Mouse (Mus musculus) CH12F3 (cell line): ENCODE data around the gene Crybb2.

Experiments used
- in situ Hi-C: fragments of 300-500 bp; cut with MboI; formaldehyde crosslinking; loops from 2 replicates; pipeline ENCODE4 v1.14.3; 2020; ENCODE audit warnings: low sequenced_read_pairs

Gene Crybb2

DNA sequence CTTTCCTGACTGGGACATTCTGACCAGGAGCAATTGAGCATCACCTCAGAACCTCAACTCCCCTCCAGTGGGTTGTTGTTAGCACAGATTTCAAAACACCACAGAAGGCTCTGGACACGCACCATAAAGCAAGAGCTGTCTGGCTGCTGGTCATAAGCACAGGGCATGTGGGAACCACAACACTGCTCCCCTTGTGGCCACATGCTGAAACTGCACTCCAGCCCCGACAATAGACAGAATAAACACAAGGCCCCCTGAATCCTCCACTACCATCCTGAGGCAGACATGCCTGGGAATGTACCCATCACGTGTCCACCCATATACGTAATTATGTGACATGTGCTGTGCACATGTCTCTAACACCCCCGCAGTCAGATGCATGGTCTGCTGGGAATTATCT lies 21.2 kb upstream of the Crybb2 start:
- in situ Hi-C loops = no loop called here

DNA sequence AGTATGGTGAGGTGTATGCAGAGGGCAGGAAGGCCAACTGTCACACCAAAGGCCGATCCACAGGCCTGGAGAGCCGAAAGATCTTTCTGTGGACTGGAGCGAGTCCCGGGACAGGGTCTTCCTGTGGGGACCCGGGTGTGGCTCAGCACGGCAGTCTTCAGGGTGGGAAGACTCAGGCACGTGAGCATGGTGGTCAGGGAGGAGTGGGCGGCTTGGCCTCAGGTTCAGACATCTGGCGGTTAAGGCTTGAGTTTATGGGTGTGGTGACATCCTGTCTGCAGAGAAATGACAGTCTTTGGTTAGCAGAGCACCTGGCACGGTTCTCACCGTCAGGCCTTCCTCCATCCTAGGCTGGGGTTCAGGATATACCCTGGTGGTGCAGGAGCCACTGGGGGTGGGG lies 20.8 kb upstream of the Crybb2 start:
- in situ Hi-C loops = no loop called here

DNA sequence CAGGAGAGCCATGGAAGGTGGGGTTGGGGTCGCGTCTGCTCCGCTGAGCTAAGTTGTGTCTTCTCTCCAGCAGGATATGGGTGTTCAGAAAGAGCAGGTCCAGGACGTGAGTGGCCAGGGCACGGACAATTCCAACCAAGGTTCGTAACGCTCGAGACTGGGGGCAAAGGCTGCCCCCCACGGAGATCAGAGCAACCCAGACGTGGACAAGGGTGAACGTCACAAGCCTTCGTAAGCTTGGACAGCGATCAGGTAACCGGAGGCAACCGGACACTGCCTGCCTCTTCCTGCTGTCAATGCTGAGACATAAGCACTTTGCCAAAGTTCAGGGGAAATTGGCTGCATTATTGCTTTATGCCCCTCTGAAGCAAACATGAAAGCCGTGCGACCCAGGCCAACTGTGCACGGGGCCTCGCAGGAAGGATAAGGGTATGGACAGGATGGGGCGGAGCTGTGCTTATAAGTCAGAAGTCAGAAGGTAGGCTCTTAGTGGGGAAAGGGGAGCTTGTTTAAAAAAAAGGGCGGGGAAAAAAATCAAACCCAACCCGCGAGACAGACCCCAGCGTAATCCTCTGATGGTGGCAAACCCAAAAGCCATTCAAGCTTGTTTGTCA lies 20.3 kb upstream of the Crybb2 start:
- in situ Hi-C loops = no loop called here

DNA sequence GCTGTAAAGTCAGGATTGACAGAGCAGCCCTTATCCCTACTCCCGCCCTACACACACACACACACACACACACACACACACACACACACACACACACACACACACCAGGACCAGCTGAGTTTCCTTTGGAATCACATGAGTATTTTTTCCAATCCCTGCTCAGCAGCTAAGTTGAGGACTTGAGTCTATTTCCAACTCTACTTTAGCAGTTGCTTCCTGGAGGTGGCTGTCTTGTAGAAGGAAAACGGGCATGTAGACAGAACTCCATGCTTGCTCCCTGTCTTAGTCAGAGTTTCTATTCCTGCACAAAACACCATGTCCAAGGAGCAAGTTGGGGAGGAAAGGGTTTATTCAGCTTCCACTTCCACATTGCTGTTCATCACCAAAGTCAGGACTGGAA lies 17.5 kb upstream of the Crybb2 start:
- in situ Hi-C loops = no loop called here

DNA sequence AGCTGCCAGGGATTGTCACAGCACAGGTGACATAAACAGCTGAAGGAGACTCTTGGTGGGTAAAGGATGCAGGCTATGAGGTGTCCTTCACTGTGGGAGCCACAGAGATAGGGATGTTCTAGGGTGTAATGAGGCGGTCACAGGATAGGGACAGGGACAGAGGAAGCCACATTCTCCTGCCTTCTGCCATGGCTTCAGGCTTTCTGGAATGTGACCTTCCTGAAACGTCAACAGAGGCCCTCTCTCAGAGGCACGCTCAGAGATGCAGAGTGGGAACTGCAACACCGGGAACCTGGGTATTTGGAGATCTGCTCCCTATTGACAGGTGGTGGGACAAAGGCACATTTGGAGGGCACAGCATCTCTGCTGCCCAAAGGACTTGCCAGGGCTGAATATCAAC lies 17.1 kb upstream of the Crybb2 start:
- in situ Hi-C loops = no loop called here

DNA sequence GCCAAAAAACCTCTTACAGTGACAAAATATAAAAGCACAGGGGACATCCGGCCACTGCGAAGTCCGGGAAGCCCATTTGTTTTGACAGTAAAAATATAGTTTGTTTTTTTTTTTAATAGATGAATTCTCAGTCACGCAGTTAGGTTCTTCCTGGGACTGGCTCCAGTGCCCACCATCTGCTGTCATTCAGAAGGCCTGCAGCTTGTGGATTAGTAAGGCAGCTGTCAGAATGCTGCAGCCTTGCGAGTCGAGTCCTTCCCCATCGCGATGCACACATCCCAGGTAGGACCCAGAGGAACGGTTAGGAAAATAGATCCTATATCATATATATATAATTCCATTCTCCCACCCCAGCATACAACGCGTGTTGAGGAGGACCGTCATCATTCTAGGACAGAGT lies 16.5 kb upstream of the Crybb2 start:
- in situ Hi-C loops = no loop called here

DNA sequence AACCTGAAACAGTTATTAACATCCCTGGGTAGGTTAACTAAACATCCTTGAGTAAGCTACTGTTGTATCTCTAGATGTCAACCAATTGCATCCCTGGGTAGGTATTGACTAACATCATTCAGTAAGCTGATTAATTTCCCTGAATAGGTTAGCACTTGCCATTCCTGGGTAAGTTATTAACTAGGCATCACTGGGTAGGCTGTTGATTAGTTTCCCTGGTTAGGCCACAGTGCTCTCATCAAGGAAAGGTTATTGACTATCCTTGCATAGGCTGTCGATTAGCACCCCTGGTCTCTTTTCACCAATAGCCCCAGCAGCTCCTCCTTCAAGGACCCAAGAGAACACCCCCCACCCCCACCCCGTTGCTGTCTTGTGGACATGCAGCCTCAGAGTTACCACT lies 16.0 kb upstream of the Crybb2 start:
- in situ Hi-C loops = no loop called here

DNA sequence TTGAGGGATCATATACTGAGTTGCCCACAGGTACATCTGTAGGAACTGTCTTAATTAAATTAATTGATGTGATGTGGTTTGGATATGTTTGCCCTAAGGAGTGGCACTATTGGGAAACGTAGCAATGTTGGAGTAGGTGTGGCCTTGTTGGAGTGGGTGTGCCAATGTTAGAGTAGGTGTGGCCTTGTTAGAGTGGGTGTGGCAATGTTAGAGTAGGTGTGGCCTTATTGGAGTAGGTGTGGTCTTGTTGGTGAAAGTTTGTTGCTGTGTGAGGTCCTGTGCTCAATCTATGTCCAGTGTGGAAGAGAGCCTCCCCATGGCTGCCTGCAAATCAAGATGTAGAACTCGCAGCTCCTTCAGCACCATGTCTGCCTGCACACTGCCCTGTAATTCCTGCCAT lies 14.4 kb upstream of the Crybb2 start:
- in situ Hi-C loops = no loop called here

DNA sequence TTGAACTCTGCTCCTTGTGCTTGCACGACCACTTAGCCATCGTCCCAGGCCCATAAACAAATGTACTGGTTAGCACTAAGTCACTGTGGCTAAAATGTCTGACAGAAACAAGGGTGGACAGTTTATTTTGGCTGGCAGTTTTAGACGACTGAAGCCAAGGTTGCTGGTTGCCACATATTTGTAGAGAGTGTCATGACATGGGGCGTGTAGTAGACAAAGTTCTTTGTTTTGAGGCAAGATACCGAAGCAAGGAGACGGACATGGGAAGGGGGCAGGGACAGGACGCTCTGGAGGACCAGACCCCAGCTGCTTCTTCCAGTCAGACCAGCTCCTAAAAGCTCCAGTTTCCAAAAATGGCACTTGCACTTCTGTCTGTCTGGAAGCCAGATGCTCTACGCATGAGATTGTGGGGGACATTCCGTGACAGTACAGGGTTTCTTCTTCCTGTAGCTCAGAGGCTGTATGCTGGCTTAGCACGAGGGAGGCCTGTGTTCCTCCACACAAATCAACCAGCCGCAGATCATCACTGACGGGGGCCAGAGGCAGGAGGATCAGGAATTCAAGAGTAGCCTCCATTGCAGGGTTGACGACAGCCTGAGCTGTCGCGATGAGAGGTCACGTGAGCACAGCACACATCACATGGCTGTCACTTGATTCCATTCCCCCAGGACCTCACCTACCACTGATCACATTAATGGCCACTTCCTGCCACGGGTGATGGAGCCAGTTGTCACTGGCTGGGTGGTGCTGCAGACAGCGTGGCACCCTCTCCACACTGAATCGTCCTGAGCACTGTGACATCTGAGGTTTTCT lies 12.6 kb upstream of the Crybb2 start:
- in situ Hi-C loops = no loop called here

DNA sequence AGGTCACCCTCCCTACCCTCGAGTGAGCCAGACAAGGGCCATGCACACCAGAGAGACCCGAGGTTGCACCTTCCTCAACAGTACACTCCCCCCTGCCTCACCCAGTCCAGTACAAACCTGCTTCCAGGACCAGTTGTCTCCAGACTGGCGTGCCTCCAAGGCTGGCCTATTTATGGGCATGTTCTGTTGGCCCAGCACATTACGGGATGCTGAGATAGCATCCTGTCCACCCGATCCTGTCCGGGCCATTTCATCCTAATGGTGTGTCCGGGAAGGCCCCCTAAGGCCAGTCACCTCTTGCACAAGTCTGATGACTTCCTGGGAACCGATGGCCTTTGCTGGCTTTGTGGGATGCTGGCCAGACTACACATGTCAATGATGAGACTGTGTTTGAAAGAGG lies 11.5 kb upstream of the Crybb2 start, which contains the start of gene Crybb3:
TSS of gene Crybb3 (minus strand) at position 146 of the 400 bp plus-strand sequence.
- in situ Hi-C loops = no loop called here

DNA sequence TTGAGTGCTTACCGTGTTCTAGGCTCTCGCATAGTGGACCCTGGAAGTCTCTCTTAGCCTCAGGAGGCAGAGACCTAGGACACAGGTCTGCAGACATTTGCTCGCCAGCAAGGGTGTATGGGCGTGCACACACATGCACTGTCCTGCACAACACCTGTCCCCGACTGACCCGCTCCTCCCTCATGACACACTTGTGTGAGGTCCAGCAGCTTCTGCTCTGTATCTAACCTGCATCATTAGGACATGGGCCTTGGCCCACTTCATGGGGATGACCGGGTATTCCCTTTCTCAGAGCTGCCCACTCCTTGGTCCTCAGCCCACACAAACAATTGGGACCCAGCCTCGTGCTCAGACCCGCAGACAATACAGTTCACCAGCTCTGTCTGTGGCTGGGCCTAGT lies 11.1 kb upstream of the Crybb2 start:
- in situ Hi-C loops = no loop called here

DNA sequence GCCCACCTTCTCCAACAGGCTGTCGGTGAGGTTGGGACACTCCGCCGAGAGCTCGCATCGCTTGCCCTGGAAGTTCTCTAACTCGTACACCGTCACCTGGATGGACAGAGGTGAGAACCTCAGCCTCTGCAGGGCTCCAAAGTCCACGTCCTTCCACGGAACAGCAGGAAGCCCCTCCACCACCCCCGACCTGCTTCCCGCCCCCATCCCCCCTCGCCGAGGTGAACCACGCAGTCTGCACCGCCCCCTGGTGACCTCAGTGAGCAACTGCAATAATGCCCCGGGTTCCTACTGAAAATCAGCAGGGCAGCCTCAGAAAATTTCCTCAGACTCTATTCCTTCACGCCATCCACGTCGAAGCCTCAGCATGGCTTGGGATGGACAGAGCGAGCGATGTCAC lies 9.9 kb upstream of the Crybb2 start:
- in situ Hi-C loops = no loop called here

DNA sequence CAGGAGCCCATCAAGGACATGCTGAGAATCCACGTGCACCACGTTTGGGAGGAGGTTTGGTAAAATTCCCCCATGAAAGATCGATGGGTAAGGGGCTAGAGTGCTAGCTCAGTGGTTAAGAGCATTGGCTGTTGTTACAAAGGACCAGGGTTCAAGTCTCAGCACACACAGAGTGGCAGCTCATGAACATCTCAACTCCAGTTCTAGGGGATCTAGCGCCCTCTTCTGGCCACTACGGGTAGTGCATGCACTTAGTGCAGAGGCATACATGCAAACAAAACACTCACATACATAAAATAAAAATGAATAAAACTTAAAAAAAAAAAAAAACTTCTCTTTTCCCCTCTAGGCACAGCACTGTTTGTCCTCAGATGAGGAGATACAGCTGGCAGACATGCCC lies 8.8 kb upstream of the Crybb2 start:
- in situ Hi-C loops = no loop called here

DNA sequence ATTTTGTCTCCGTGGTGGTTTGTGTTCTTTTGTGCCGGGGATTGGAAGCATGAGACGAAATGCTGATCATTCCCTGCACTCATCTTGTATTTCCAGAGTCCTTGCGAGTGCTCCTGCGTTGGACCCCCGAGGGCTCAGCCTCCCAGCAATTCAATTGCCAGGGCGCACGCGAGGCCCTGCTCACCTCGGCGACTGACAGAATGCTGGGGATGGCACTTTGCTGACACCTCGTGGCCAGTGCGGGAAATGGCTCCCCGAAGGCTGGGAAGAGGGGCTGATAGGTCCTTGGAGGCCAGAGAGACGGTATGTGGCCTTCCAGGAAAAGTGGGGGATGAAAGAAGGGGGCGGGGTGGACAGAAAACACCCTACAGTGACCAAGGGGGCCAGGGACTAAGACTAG lies 15.6 kb downstream of the Crybb2 start:
- in situ Hi-C loops = loop anchor here (10.0 to 25.0 kb wide), 2 partner anchors 610 to 842 kb away; partner anchors contain the start of gene Gm6588

DNA sequence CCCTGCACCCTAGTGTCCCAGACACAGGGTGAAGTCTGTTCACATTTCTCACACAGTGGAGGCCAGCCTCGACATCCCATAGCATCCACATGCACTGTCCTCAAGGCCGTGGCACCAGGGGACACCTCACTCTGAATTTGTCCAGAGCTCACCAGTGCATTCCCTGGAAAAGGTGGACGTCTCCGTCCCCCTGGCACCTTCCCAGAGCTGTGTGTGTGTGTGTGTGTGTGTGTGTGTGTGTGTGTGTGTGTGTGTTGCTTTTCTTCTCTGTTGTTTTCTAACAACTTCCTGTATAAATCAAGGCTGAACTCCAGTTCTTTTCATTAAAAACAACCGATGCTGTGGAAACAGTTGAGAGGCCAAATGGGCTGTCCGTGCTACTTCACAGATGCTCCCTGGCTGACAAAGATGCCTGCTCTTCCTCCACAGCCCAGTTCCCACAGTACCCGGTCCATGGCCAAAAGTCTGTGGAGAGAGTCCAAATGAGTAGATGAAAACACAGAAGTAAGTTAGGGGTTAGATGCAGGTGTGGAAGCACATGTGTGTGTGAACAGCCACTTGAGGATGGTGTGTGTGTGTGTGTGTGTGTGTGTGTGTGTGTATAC lies 19.2 kb downstream of the Crybb2 start:
- in situ Hi-C loops = loop anchor here (10.0 to 25.0 kb wide), 2 partner anchors 606 to 838 kb away; partner anchors contain the start of gene Gm6588

DNA sequence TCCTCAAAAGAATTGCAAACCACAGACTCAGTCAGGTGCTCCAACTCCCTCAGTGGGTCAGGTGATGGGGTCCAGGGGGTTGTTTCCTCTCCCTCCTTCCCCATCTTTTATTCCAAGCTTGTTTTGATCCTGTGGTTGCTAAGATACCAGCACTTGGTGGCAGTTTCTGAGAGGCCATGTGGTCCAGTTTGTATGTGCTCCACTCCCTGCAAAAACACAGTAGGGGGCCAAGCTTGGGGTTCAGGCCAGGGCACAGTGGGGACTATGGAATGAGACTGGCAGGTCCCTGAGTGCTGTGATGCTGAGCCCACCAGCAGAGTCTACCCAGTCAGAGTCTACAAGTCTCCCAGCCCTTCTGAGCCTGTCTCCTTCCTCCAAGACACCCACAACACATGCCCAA lies 20.0 kb downstream of the Crybb2 start:
- in situ Hi-C loops = loop anchor here (10.0 to 25.0 kb wide), 2 partner anchors 605 to 838 kb away; partner anchors contain the start of gene Gm6588

DNA sequence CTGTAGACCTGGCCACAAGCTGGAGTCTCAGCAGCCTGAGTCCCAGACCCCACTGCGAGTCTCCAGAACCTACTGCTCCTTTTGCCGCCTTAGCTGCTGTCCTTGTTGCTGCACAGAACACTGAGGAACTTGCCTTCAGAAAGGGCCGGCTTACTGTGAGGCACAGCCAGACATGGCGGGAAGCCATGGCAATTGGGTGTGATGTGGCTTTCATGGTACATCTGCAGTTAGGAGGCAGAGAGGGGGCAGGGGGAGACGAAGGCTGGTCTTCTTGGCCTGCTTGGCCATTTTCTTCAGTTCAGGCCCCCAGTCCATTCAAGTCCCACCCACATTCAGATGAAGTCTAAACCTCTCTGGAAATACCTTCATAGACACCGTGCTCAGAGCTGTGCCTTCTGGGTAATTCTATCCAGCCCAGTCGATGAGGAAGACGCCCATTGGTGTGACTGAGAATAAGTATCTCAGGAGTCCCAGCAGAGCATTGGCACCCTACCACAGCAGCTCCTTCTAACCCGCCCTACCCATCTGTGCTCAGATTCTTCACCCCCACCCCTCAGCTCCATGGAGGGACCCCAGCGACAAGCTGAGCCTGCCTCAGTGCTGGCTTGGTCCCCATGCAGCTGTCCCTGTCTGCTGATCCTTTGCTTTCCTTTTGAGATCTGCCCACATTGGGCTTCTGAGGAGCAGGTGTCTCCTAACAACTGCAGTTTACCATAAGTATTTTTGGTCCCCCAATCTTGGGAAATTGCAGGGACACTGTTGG lies 24.2 kb downstream of the Crybb2 start:
- in situ Hi-C loops = no loop called here

DNA sequence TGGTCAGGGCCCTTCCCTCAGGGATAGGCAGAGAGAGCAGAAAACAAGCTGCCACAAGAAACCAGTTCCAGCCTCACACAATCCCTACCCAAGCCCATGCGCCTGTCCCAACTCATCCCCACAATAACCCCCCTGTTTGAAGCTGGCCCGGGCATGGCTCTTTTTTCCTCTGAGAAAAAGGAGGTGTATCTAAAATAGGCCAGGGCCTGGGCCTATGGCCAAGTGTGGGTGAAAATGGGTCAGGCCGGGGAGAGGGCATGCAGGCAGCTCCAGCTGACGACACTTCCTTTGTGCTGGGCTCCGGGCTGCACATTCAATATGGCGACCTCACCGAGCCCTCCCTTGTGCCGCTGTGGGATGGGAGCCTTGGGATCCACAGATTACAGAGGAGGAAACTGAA lies 26.4 kb downstream of the Crybb2 start:
- in situ Hi-C loops = no loop called here

DNA sequence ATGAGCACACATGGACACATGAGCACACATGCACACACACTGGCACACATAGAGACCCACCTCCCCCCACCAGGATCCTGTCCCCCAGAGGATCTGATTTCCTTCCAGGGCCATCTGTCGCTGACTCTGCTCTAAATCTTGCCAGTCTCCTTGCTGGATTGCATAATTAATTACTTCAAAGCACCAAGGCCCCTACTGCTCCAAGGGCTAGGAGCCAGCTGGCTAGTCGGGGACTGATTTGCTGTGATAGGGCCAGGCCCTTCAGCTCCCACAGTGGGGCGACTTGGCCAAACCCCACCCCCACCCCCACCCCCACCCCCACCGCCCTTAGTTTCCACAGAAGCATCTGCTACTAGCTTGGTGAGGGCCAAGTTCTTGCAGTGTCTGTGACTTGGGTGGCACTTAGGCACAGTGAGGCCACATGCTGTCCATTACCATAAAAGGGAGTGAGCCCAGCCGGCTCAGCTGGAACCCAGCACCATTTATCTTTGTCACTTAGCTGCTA lies 28.3 kb downstream of the Crybb2 start:
- in situ Hi-C loops = no loop called here

DNA sequence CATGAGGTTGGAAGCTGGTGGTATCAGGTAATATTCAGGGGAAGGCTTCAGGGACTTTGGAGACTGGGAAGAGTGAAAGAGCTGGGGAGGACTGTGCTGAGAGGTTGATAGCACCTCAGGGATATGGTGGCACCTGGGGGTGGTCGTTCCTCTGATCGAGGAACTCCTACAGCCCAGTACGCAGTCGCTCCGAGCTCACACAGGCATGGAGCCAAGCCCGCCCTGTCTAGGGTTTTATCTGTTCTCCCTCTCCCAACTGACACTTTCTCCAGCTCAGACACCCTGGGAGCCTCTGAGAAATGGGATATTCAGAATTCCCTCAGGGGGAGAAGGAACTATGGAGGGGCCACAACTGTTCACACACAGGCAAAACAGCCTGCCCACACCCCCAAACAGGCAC lies 29.1 kb downstream of the Crybb2 start:
- in situ Hi-C loops = no loop called here

DNA sequence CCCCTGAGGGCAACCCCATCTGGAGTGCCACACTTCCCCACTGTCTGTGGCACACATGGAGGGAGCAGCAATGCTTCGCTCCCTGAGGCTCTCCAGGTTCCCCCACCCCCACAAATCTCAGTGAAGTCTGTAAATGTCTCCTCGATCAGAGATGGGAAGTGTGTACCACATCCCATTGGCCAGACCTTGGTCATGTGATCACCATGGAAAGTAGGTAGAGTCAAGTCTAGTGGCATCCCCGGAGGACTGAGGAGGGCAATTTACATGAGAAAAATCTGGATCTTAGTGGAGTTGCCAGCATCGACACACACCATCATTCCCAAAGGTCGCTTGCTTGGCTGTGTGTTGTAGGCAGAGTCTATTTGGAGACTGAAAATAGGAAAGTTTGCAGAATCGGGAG lies 31.3 kb downstream of the Crybb2 start:
- in situ Hi-C loops = no loop called here
